Mouse (Mus musculus): ENCODE results near the gene Ebf1. TPM values are rescaled to one million over a fixed set of nuclear protein-coding genes. Genes with fewer than 3 reads are reported as not detected.

Ebf1 gene
- polyA plus RNA-seq, 1 experiment, result 2.3 TPM

DNA sequence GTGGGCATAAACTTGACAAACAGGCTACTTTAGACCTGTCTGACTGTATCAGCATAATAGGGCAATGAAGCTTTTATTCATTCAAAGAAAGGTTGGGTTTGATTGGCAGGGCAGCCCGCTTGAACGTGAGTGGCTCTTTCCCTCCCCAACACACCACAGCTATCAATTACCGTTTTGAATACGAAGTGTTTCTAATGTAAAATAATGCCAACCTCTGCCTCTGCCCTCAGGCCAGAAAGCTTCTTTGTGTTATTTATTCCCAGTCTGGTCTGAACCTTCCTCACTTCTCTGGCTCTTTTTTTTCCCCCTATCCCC is 215.8 kb downstream of the Ebf1 start:
- no peaks in the 10 kb centered on the region for H3K4me1 ChIP-seq (ENCODE audit: control insufficient read depth, insufficient read depth, low read length)
- no peak overlapping the region for H3K9ac ChIP-seq (ENCODE audit: low read depth, poor library complexity, severe bottlenecking)
- H3K4me3 ChIP-seq (ENCODE audit: low read depth, low read length), result no peak overlapping the region
- no peaks in the 10 kb centered on the region for H3K36me3 ChIP-seq (ENCODE audit: control insufficient read depth, insufficient read depth, low read length, poor library complexity, severe bottlenecking)
- TF ChIP-seq CTCF (IDR thresholded peaks at IDR 0.05; ENCODE audit: low read depth, low read length), result no peak
- TF ChIP-seq POLR2A (IDR thresholded peaks at IDR 0.05; ENCODE audit: insufficient read depth, low read length), result no peak
- TF ChIP-seq EP300 (IDR thresholded peaks at IDR 0.05; ENCODE audit: insufficient read depth, low read depth, low read length), result no peak
- H3K27me3 ChIP-seq (ENCODE audit: control insufficient read depth, insufficient read depth, low read length, poor library complexity, severe bottlenecking), result no peaks in the 10 kb centered on the region
- H3K27ac ChIP-seq (ENCODE audit: insufficient read depth, low read length), result no peak overlapping the region
- H3K9me3 ChIP-seq (replicated peaks; ENCODE audit: control insufficient read depth, insufficient read depth, low read length, poor library complexity, severe bottlenecking), result peaks cover 7% of the 10 kb centered on the region; the same call in 1 of the 2 replicates

- peaks cover 7% of the 10 kb centered on the region; the same call in 1 of the 2 replicates for H3K9me3 ChIP-seq (replicated peaks; ENCODE audit: control insufficient read depth, insufficient read depth, low read length, poor library complexity, severe bottlenecking)
- H3K27ac ChIP-seq (ENCODE audit: insufficient read depth, low read length), result no peak overlapping the region
- no peak overlapping the region for H3K9ac ChIP-seq (ENCODE audit: low read depth, poor library complexity, severe bottlenecking)
- no peaks in the 10 kb centered on the region for H3K27me3 ChIP-seq (ENCODE audit: control insufficient read depth, insufficient read depth, low read length, poor library complexity, severe bottlenecking)
- no peak overlapping the region for H3K4me3 ChIP-seq (ENCODE audit: low read depth, low read length)
- TF ChIP-seq POLR2A (IDR thresholded peaks at IDR 0.05; ENCODE audit: insufficient read depth, low read length) (no peak), EP300 (IDR thresholded peaks at IDR 0.05; ENCODE audit: insufficient read depth, low read depth, low read length) (no peak), CTCF (IDR thresholded peaks at IDR 0.05; ENCODE audit: low read depth, low read length) (no peak)
- H3K4me1 ChIP-seq (ENCODE audit: control insufficient read depth, insufficient read depth, low read length), result no peaks in the 10 kb centered on the region
- no peaks in the 10 kb centered on the region for H3K36me3 ChIP-seq (ENCODE audit: control insufficient read depth, insufficient read depth, low read length, poor library complexity, severe bottlenecking)
These were observed 216.4 kb downstream of the Ebf1 start for GRCm38 (mm10) chr11:44833351-44833996.

- no peaks in the 10 kb centered on the region for H3K27me3 ChIP-seq (ENCODE audit: control insufficient read depth, insufficient read depth, low read length, poor library complexity, severe bottlenecking)
- TF ChIP-seq CTCF (IDR thresholded peaks at IDR 0.05; ENCODE audit: low read depth, low read length) (no peak), POLR2A (IDR thresholded peaks at IDR 0.05; ENCODE audit: insufficient read depth, low read length) (no peak)
- no peak overlapping the region for H3K4me3 ChIP-seq (ENCODE audit: low read depth, low read length)
- H3K9me3 ChIP-seq (replicated peaks; ENCODE audit: control insufficient read depth, insufficient read depth, low read length, poor library complexity, severe bottlenecking), result peaks cover 7% of the 10 kb centered on the region; the same call in 1 of the 2 replicates
- no peak overlapping the region for H3K27ac ChIP-seq (ENCODE audit: insufficient read depth, low read length)
- no peaks in the 10 kb centered on the region for H3K4me1 ChIP-seq (ENCODE audit: control insufficient read depth, insufficient read depth, low read length)
- no peak overlapping the region for H3K9ac ChIP-seq (ENCODE audit: low read depth, poor library complexity, severe bottlenecking)
- no peaks in the 10 kb centered on the region for H3K36me3 ChIP-seq (ENCODE audit: control insufficient read depth, insufficient read depth, low read length, poor library complexity, severe bottlenecking)
These were observed 218.0 kb downstream of the Ebf1 start for GRCm38 (mm10) chr11:44835166-44835565.

GRCm38 (mm10) chr11:44837592-44837991 is 220.5 kb downstream of the Ebf1 start:
- no peak overlapping the region for H3K4me3 ChIP-seq (ENCODE audit: low read depth, low read length)
- no peaks in the 10 kb centered on the region for H3K27me3 ChIP-seq (ENCODE audit: control insufficient read depth, insufficient read depth, low read length, poor library complexity, severe bottlenecking)
- TF ChIP-seq CTCF (IDR thresholded peaks at IDR 0.05; ENCODE audit: low read depth, low read length), result no peak
- TF ChIP-seq POLR2A (IDR thresholded peaks at IDR 0.05; ENCODE audit: insufficient read depth, low read length), result no peak
- TF ChIP-seq EP300 (IDR thresholded peaks at IDR 0.05; ENCODE audit: insufficient read depth, low read depth, low read length), result no peak

GRCm38 (mm10) chr11:44841127-44842056 is 224.3 kb downstream of the Ebf1 start:
- Histone ChIP-seq H3K4me1 (ENCODE audit: control insufficient read depth, insufficient read depth, low read length) (peaks cover 3% of the 10 kb centered on the region), H3K27ac (ENCODE audit: insufficient read depth, low read length) (no peak overlapping the region), H3K36me3 (ENCODE audit: control insufficient read depth, insufficient read depth, low read length, poor library complexity, severe bottlenecking) (no peaks in the 10 kb centered on the region), H3K9me3 (replicated peaks; ENCODE audit: control insufficient read depth, insufficient read depth, low read length, poor library complexity, severe bottlenecking) (0 out of 2 replicates have a peak, but pooled peaks cover 3% of the 10 kb centered on the region), H3K4me3 (ENCODE audit: low read depth, low read length) (no peak overlapping the region), H3K27me3 (ENCODE audit: control insufficient read depth, insufficient read depth, low read length, poor library complexity, severe bottlenecking) (no peaks in the 10 kb centered on the region), H3K9ac (ENCODE audit: low read depth, poor library complexity, severe bottlenecking) (no peak overlapping the region)
- TF ChIP-seq EP300 (IDR thresholded peaks at IDR 0.05; ENCODE audit: insufficient read depth, low read depth, low read length) (no peak), POLR2A (IDR thresholded peaks at IDR 0.05; ENCODE audit: insufficient read depth, low read length) (no peak), CTCF (IDR thresholded peaks at IDR 0.05; ENCODE audit: low read depth, low read length) (no peak)

More at GRCm38 (mm10) chr11:44837592-44837991, 220.5 kb downstream of the Ebf1 start:
- peaks cover 3% of the 10 kb centered on the region for H3K4me1 ChIP-seq (ENCODE audit: control insufficient read depth, insufficient read depth, low read length)
- no peaks in the 10 kb centered on the region for H3K36me3 ChIP-seq (ENCODE audit: control insufficient read depth, insufficient read depth, low read length, poor library complexity, severe bottlenecking)
- no peak overlapping the region for H3K9ac ChIP-seq (ENCODE audit: low read depth, poor library complexity, severe bottlenecking)
- H3K27ac ChIP-seq (ENCODE audit: insufficient read depth, low read length), result no peak overlapping the region
- peaks cover 7% of the 10 kb centered on the region; the same call in 1 of the 2 replicates for H3K9me3 ChIP-seq (replicated peaks; ENCODE audit: control insufficient read depth, insufficient read depth, low read length, poor library complexity, severe bottlenecking)

DNA sequence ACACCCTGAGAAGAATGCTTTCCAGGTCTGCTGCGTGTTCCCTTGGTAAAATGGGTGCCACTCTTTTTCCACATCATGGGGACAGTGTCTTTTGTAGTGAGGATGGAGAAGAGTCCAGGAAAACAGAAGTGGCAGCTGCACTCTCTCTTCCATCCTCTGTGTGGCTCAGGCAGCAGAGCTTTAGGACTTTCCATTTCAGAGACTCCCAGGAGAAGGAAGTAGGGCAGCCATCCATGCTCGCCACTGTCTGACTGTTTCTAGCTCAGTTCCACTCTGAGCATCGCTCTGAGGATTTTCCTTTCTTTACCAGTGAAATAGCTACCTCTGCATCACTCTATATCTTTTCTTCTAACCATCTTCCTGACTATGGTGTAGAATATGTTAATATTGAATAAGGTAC is 234.8 kb downstream of the Ebf1 start:
- TF ChIP-seq EP300 (IDR thresholded peaks at IDR 0.05; ENCODE audit: insufficient read depth, low read depth, low read length), result no peak
- TF ChIP-seq POLR2A (IDR thresholded peaks at IDR 0.05; ENCODE audit: insufficient read depth, low read length), result no peak
- no peak for TF ChIP-seq CTCF (IDR thresholded peaks at IDR 0.05; ENCODE audit: low read depth, low read length)
- Histone ChIP-seq H3K27me3 (ENCODE audit: control insufficient read depth, insufficient read depth, low read length, poor library complexity, severe bottlenecking) (no peaks in the 10 kb centered on the region; the same call in 1 of the 2 replicates), H3K4me1 (ENCODE audit: control insufficient read depth, insufficient read depth, low read length) (no peaks in the 10 kb centered on the region), H3K36me3 (ENCODE audit: control insufficient read depth, insufficient read depth, low read length, poor library complexity, severe bottlenecking) (no peaks in the 10 kb centered on the region), H3K4me3 (ENCODE audit: low read depth, low read length) (no peak overlapping the region), H3K9me3 (replicated peaks; ENCODE audit: control insufficient read depth, insufficient read depth, low read length, poor library complexity, severe bottlenecking) (no peaks in the 10 kb centered on the region), H3K27ac (ENCODE audit: insufficient read depth, low read length) (no peak overlapping the region), H3K9ac (ENCODE audit: low read depth, poor library complexity, severe bottlenecking) (no peak overlapping the region)
